Mouse (Mus musculus) layer of hippocampus, postnatal 14 days (tissue): ENCODE measurements around the gene Phldb2. TPM values are rescaled to one million over a fixed set of nuclear protein-coding genes. Genes with fewer than 3 reads are reported as not detected.

Experiments used
- DNase-seq, 2 experiments: peaks; one replicate each; pipeline ENCODE4 v3.0.0; 2021 to 2022; ENCODE audit warnings: low spot score in 2 of 2, mixed read lengths in 1 of 2
- long read RNA-seq, 2 experiments: library from polyadenylated mRNA; stranded (forward); transcript quantifications; one replicate each; pipeline ENCODE4 v2.0.0; 2021
- total RNA-seq, 2 experiments: library from RNA; stranded (reverse); gene quantifications; 2 replicates each; pipeline ENCODE4 v1.2.3; 2021

Gene Phldb2
- 1 to 10 TPM; 6.2 to 7.8 TPM for total RNA-seq
- long read RNA-seq, experiment 1, partial matches to known transcripts: 0 of 3 reads
- long read RNA-seq, experiment 1, other reads (novel, unspliced or antisense): 3 of 3 reads
- long read RNA-seq, experiment 2, full-length matches to known transcripts: 1 of 6 reads
- long read RNA-seq, experiment 2, partial matches to known transcripts: 2 of 6 reads
- long read RNA-seq, experiment 2, other reads (novel, unspliced or antisense): 3 of 6 reads

DNA sequence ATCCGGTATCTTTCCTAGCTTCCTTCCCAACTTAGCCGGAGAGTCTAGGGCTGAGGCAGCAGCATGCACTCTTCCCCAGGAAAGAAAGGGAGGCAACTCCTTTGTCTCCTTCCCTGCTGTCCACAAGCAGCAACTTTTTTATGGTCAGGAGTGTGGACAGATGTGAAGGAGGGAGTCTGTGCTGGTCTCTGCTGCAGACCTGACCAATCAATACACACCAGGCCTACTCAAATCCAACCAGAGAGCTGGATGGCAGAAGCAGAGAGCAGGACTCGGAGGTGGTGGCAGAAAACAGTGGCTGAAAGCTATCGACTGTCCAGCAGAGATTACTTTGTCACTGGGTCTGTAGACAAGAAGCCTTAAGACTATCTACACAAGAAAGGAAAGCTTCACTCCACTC is at the start of gene Phldb2:
Gene Phldb2 (minus strand): TSS at position 205 of the 400 bp plus-strand sequence.
- no peak for DNase-seq

DNA sequence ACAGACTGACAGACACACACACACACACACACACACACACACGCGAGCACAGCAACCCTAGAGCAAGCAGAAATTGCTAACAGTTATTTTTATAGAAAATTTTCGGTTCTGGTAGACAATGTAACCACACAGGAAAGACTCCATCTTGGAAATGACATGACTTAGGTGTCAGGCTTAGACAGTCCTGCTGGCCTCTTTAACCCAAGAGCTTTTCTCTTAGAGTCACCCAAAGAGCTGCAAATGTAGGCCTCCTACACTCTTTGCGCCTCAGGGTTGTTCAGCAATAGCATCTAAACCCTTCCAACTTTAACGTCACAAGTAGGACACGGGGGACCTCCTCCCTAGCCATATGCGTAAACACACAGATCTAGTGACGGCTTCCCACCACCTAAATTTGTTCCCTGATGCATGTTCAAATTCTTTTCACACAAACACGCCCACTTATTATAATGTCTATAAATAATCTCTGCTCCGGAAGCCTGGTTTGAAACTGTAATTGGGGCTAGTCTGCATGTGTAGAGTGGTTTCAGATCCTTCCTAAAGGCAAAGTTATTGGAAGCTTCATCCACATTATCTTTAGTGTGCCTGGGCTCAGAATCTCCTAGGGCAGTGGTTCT is 48.3 kb upstream of the Phldb2 start:
- no peak for DNase-seq

DNA sequence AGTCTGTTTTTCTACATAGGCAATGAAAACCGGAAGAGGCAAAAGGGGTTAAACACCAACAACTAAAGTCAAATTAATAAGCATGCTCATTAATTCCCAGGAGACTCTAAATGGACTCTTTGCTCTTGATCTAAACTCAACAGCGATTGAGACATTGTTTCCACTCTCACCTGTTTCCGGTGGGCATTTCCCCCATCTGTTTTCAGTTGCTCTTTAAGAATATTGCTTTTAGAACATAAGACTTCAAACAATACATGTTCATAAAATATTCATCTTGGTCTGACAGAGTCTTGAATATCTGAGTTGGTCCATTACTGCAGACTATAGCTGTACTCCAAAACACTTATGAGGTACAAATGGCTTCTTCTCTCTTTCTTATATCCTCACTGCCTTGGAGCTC is 47.6 kb upstream of the Phldb2 start:
- no peak for DNase-seq

DNA sequence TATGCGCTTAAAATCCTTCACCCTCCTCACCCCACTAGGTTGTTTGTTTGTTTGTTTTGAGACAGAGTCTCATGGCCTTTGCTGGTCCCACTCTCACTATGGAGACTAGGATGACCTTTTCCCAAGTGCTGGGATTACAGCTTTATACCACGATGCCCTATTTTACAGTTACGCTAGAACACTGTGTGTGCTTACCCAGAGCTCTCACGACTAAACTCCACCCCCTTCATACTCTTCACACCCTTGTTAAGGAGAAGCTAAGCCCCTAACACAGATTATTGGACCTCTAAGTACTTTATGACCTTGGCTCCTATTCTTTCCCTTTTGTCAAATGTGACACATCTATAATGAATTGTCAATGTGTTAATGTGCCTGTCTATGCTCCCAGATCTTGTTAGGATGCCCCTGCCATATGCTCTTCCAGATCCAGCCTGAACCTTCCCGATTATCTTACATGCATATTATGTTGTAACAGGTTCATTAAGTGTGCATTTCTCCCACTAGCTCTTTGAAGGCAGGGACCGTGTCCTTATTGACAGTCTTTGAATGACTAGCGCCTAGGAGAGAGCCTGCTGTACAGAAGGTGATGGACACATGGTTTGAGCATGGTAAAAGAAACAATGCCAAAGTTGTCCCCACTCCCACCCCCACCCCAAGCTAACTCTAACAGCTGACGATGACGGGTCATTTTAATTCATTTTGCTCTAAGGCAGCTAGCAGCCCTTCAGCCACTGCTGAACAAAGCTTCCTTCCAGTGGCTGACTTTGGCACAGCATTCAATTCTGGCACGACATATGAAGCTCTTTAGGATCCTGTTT is 46.2 kb upstream of the Phldb2 start:
- no peak for DNase-seq

DNA sequence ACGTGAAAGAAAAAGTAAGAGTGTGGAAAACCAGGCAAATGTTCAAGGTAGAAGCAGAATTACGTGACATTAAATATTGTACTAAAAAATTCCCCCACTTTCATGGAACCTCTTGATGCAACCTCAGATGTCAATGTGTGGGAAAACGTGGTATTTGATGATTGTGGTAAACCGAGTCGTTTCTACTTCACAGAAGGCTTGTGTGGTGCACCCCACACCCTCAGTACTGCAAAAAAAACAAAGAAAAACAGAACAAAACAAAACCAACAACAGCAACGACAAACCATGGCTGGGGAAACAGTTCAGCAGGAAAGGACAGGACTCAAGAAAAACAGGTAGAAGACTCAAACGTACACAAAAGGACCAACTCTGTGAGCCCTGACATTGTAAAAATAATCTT is 44.8 kb upstream of the Phldb2 start:
- DNase-seq: no peak

DNA sequence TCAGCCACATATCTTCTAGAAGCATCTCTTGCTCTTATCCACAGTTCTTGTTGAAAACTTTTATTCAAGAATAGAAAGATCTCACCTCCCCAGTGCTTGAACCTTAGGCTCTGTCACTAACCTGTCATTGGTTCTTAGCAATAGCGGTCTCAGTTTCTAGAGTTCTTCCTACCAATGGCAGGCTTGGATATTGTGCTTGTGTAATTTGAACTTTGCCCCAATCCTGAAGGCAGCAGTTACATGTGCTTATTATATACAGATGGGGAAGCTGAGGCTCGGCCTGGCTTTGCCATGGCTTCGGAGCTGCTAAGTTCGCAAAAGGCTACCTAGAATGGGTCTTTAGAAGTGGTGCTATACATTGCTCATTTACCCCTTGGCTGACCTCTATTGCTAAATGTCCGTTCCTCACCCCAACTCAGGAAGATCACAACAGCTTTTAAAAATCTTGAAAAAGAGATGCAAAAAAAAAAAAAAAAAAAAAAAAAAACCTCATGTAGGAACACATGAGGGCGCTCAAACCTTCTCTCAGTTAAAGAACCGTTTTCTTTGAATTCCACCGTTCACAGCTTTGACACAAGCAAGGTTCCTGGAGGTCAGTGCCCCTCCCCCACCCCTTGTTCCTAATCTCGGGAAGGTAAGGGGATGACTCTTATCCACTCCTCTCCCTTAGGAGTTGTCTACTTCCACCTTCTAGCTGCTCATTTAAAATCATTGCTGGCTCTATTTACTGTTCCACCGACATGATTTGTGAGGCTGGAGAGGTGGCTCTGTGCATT is 37.7 kb upstream of the Phldb2 start:
- no peak for DNase-seq

DNA sequence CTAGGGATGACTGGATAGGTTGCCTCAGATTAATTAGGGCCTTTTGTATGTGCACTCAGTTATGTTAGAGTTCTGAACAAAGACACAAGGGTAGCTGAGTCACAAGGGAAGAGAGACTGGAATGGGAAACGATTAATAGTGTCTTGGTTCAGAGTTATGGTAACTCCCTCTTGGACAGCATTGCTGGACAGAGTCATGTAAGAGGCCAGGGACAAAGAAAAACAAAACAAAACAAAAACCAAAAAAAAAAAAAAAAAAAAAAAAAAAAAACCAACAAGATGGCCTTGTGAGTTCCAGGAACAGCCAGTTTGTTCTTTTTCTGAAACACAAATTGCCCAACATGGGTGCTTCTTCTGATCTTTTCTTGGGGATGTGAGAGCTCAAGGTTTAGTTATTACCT is 32.8 kb upstream of the Phldb2 start:
- DNase-seq: no peak

DNA sequence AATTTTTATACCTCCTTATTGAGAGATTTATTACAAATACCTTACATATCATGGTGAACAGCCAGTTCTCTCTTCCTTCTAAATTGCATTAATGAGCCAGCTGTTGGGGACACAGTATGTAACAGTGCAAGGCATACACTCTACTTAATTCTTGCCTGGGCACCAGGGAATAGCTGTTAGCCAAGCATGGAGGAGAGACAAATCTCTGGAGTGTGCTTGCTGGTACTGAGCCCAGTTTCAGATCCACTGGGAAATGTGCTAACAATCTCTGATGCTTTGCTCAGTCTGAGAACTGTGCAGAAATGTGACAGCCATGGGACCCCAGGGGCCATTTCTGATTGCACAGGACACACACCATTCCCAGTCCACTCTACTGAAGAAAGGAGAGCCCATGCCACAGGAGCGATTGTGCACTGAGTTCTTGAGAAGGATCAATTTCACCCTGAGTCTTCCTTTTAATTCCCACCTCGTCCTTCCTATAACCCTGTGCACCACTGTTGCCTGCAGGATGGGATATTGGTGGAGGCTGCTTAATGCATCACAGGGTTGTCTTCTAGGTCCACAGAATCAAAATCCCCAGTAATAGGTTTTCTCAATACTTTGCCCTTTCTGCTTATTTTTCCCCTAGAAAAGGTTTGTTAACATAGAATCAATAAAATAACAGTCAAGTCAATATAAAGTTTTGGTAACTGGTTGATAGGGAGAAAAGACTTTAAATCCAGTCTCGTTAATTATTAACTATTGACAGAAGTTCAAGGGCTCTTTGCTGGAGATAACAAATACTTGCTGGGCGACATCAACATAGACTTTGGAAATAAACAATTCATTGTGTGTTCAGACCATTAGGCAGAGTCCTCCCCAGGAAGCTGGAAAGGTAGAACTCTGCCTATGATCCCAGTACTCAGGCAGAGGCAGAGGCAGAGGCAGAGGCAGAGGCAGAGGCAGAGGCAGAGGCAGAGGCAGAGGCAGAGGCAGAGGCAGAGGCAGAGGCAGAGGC is 31.5 kb upstream of the Phldb2 start:
- DNase-seq: no peak

DNA sequence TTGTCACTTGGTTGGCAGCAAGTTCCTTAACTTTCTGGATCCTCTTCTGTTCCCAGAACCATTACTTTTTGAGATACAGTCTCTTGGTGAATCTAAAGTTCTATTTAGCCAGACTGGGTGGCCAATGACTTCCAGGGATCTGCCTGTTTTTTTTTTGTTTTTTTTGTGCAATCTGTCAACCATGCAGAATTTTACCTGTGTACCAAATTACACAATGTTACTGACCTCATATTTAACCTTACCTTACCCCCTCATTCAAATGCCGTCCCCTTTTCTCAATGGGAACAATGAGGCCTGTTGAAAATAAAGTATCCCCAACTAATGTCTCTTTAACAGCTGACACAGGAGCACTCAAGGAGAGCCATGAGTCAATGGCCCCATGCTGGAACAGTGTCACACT is 22.9 kb upstream of the Phldb2 start:
- DNase-seq: no peak

DNA sequence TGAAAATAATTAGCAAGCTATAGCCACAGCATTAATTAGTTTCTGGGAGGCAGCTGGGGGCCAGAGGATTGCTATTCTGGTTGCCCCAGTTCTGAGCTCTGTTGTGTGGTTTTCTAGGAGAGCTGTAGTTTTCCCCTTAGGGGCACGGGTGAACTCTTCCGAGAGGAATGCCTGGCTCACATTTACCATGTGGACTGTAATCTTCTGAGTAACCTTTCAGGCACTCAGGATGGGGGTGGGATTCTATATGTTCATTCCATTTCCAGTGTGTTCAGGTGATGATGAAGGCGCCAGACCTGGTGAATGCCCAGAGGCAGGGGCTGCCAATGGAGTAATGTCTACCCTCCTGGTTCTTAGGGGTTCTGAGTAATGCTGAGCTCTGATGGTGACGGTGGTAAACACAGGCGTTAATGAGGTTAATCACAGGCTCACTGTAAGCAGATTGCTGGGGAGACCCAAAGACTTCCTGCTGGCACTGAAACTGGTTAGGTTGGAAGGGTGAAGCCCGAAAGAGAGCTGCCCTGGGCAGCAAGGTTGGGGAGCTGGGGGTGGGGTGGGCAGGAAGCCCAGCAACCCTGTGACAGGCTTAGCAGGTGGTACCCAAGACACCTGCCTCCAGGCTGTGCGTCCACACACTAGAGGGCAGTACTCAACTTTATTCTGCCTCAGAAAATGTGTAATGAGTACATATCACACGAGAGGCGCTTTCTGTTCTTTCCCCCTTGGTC is 20.7 kb upstream of the Phldb2 start:
- no peak for DNase-seq

DNA sequence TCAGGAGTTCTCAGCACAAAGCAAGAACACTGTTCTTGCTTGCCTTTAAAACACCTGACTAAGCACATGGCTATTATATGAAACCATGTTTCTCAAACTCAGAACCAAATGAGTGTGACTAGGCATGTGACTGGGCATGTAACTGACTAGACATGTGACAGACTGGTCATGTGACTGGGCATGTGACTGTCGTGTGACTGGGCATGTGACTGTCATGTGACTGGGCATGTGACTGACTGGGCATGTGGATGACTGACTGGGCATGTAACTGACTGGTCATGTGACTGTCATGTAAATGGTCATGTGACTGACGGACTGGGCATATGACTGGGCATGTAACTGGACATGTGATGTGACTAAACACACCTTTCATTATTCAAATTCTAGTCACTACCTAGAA is 16.8 kb upstream of the Phldb2 start:
- DNase-seq: no peak

DNA sequence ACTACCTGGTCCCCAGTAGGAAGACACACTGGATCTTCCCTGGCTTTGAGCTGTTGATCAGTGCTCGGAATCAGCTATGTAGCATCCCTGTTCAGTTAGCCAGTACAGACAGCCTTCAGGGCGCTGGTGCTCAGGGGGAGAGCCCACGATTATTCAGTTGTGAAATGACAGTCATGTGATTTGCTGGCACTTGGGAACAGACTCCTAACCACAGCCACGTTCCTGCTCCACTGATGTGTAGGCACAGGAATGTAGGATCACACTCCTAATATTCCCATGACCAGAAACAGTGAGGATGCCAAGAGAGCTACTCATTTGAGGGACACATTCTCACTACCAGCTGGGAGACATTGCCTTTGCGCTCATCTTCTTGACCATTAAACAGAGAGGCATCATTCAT is 15.3 kb upstream of the Phldb2 start:
- DNase-seq: no peak

DNA sequence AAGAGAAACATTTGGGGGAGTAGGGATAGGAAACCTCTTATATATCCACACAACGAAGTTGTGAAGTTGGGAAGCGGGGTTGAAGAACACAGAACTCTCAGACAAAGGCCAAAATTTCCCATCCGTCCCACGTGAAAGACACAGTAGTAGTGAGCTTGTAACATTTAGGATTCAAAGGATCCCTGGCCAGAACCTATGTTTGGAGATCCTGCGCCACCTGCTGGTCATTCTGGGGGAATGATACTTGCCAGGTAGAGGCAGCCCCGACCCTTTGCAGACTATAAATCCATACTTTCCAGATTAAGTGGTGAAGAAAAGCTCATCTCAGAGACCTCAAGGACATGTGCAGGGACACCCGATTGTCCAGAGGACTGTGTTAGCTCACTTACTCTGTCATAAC is 14.1 kb upstream of the Phldb2 start:
- DNase-seq: peak; percentile 75 to 80

DNA sequence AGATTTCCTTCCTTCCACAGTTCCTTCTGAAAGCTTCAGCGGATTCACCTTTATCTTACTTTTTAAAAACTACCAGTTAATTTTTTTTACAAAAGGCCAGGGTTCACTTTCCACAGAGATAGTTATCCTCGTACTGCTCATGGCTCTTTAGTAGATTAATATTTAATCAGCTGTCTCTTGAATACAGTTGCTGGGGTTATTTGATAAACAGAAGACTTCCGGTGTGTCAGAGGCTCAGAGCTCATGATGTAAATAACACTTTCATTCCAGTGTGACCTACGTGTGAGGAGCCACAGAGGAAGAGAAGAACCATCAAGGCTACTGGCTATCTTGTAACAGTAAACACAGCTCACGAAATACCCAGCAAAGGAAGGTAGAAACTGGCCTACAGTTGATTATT is 13.2 kb upstream of the Phldb2 start:
- no peak for DNase-seq

DNA sequence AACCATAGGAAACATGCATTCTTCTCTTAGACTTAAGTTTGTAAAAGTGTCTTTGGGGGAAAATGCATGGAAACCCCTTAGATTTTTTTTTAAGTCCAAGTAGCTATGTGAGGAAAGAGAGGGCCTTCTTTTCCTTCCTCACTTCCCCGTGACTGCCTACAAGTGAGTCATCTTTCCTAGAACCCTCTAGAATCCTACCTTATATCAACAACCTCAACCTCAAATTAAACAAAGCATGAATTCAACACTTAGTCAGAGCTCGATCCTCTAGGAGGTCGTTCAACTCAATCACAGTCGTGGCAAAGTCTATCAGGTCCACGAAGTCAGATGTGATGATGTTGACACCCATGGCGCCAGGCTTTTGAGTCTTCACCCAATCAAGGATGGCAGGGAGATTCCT is 11.4 kb upstream of the Phldb2 start:
- no peak for DNase-seq

DNA sequence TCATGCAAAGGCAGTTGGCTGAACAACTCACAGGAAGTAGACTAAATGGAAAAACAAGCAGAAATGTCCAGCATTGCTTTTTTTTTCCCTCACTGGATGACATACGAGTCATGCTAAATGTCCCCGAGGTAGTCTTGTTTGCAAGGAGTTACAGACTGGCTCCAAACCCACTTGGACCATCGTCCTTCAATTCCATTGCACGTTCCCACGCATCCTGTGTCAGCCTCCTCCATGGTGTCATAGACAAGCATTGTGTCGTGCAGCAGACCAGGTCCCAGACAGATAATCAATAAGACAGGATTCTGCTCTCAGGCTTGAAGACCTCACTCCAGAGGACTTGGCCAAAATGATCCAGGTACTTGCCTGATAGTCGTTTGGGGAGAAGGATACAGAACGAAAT is 10.4 kb upstream of the Phldb2 start:
- no peak for DNase-seq

DNA sequence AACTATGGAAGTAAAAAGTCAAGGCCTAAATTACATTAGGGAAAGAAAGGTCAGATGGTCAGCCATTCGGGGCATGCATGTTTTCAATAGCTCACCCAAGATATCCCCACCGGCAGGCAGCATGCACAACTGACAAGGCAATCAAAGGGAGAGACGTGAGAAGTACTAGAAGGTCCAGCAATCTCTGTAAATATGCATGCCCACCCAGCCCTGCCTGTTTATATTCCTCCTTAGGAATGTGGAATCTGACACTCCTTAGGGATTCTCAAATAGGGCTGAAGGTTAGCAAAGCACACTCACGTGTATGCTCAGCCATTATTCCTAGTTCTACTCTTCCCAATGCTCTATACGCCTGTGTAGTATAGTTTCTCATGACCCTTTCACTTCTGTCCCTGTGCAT is 9.7 kb upstream of the Phldb2 start:
- no peak for DNase-seq

DNA sequence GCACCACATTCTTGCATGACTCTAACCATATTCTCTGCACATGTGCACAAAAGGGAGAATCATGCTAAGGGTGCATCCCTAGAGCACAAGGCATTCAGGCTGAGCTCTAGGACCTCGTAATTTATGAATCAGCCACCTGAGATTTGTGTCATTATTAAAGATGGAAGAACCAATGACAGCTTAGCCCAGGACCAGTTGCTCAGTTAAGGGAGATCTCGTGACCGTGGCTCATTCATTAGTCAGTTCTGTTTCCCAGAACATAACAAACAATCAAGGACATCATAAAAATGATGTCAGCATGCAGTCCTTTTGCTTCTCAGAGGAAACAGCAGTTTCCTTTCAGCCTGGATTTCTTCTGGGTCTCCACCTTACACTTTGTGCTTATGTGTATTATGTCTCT is 7.6 kb upstream of the Phldb2 start:
- no peak for DNase-seq

DNA sequence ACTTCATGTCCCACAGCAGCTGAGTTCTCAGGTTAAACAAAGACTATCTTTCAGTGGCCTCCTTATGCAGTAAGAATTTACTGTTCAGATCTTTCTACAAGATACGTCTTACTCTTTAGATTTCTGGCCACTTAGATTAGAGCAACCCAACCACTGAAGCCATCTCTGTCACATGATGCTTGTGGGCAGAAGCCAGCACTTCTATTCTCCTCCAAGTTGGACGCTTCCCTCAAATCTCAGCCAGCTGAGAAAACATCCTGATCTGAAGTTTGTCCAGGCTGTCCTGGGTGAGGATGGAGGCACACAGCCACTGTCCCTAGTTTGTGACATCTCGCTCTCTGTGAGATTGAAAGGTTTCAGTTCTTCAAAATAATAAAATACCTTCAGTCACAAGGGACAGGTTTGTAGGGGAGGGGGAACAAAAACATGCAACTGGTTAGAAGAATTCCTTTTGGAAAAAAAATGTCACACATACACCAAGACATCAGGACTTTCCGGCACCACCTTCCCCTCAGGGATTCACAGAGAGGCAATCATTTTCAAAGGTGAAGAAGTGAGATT is 3.1 kb upstream of the Phldb2 start:
- DNase-seq: no peak

DNA sequence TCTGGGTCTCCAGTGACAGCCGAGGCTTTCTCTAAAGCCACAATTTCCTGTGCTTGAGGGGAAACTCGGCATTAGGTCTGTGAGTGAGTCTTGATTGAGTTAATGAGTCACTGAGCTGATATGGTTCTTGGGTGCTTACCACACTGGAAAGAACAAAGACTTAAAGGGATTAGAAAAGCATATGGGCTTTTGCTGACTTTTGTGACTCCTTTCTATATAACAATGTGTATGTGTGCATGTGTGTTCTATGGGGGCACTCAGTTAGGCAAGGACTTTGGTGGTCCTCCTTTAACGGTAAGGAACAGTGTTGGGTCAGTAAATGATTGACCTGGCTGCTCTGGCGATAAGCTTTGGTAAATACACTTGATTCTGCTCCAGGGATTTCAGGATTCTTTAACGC is 897 bp downstream of the Phldb2 start:
- DNase-seq: no peak
